Mouse (Mus musculus) spleen, adult 2 months (tissue): ENCODE results near the gene Slirp.

Experiments
- CTCF ChIP-seq: fragments of 200-500 bp; IDR thresholded peaks from 2 replicates; pipeline ENCODE4 v1.5.1; 2011; ENCODE audit warnings: mild to moderate bottlenecking, inconsistent platforms; ENCODE audit not compliant: insufficient read depth, insufficient read length, insufficient replicate concordance; ENCODE audit errors: extremely low read depth
- POLR2A ChIP-seq: fragments of 200-500 bp; IDR thresholded peaks from 2 replicates; pipeline ENCODE4 v1.6.1; 2011; ENCODE audit warnings: low read depth, low read length, inconsistent platforms

- no peak for TF ChIP-seq POLR2A
- no peak for TF ChIP-seq CTCF
These were observed 32.7 kb upstream of the Slirp start for GRCm38 (mm10) chr12:87410999-87411398.
